Comparison of ENCODE assay signal across 10 mouse cellular contexts in the genomic region with DNA sequence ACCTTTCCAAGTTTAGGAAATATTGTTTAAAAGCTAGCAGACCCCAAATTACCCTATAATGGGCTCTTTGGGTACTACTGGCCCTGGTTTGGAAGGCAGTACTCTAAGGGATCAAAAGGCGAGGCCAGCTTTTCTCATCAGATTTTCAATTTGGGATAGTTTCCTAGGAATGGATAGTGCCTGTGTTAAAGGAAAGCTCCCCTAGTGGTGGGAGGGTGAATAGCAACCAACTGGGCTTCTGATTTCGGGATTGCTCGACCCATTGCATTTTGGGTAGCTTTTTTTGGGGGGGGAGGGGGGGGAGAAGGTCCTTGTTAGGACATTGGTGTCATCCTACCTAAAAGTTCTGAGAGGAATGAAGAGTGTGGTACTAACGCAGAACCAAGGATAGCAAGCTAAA. TPM values are rescaled to one million over a fixed set of nuclear protein-coding genes. Genes with fewer than 3 reads are reported as not detected.
DNase-seq lines count a peak whose midpoint lies in the region; ATAC-seq and TF ChIP-seq lines count a peak whose summit lies in the region.
"Had no signal": no experiment of that assay in that cellular context is flagged by ENCODE, and none has a peak within 500 bp of the region (broad histone marks: within the 10 kb centered on the region; RNA-seq: fewer than 3 reads in every experiment).

No protein-coding gene starts in this region.

- H3K36me3 ChIP-seq in embryonic facial prominence, embryonic 11.5 days (replicated peaks; ENCODE audit: control insufficient read depth, insufficient read depth, low read depth, low read length): no peaks in the 10 kb centered on the region
- H3K36me3 ChIP-seq in embryonic facial prominence, embryonic 10.5 days (replicated peaks): no peaks in the 10 kb centered on the region
- no peaks in the 10 kb centered on the region for H3K36me3 ChIP-seq in liver, postnatal 0 days (replicated peaks; ENCODE audit: insufficient read depth, low read length)
- H3K36me3 ChIP-seq in small intestine, adult 2 months (ENCODE audit: control insufficient read depth, insufficient read depth, low read length): no peaks in the 10 kb centered on the region
- no peaks in the 10 kb centered on the region for H3K36me3 ChIP-seq in midbrain, embryonic 15.5 days (replicated peaks)
- H3K36me3 ChIP-seq: midbrain, embryonic 13.5 days had no signal

- WGBS in embryonic facial prominence, embryonic 11.5 days: 73% methylated on average over 4 of the region's 4 CpGs
- 75% methylated on average over 4 of the region's 4 CpGs for WGBS in embryonic facial prominence, embryonic 10.5 days
- 66% methylated on average over 4 of the region's 4 CpGs for WGBS in liver, postnatal 0 days (ENCODE audit: insufficient replicate concordance)
- WGBS in small intestine, adult 2 months: 59% methylated on average over 4 of the region's 4 CpGs
- 79% methylated on average over 4 of the region's 4 CpGs for WGBS in midbrain, embryonic 15.5 days

- no peak for ATAC-seq in embryonic facial prominence, embryonic 11.5 days (replicated peaks; ENCODE audit: insufficient number of reproducible peaks, low FRiP score, low TSS enrichment, low read depth)
- ATAC-seq in liver, postnatal 0 days: no peak
- no peak for ATAC-seq in midbrain, embryonic 15.5 days (replicated peaks)
- ATAC-seq: midbrain, embryonic 13.5 days had no signal

- H3K9me3 ChIP-seq in embryonic facial prominence, embryonic 11.5 days (replicated peaks; ENCODE audit: control insufficient read depth, low read length): no peaks in the 10 kb centered on the region
- no peaks in the 10 kb centered on the region for H3K9me3 ChIP-seq in embryonic facial prominence, embryonic 10.5 days
- H3K9me3 ChIP-seq in liver, postnatal 0 days (ENCODE audit: low read length): no peaks in the 10 kb centered on the region
- H3K9me3 ChIP-seq in midbrain, embryonic 15.5 days: no peaks in the 10 kb centered on the region
- H3K9me3 ChIP-seq: midbrain, embryonic 13.5 days had no signal

- no peaks in the 10 kb centered on the region for H3K27me3 ChIP-seq in embryonic facial prominence, embryonic 11.5 days (ENCODE audit: control insufficient read depth, insufficient read depth, low read length)
- no peaks in the 10 kb centered on the region for H3K27me3 ChIP-seq in embryonic facial prominence, embryonic 10.5 days (replicated peaks; ENCODE audit: low read depth, poor library complexity, severe bottlenecking)
- H3K27me3 ChIP-seq in liver, postnatal 0 days (ENCODE audit: insufficient read depth, low read length): no peaks in the 10 kb centered on the region
- H3K27me3 ChIP-seq in small intestine, adult 2 months (ENCODE audit: control insufficient read depth, insufficient read depth, low read length): no peaks in the 10 kb centered on the region
- no peaks in the 10 kb centered on the region for H3K27me3 ChIP-seq in midbrain, embryonic 15.5 days (replicated peaks)
- H3K27me3 ChIP-seq: midbrain, embryonic 13.5 days had no signal

- no peaks in the 10 kb centered on the region for H3K4me1 ChIP-seq in embryonic facial prominence, embryonic 11.5 days (ENCODE audit: control insufficient read depth, insufficient read depth, low read length)
- no peaks in the 10 kb centered on the region for H3K4me1 ChIP-seq in embryonic facial prominence, embryonic 10.5 days
- no peaks in the 10 kb centered on the region for H3K4me1 ChIP-seq in liver, postnatal 0 days (ENCODE audit: insufficient read depth)
- H3K4me1 ChIP-seq in small intestine, adult 2 months (ENCODE audit: control insufficient read depth, insufficient read depth, insufficient read length, low read length): no peaks in the 10 kb centered on the region
- H3K4me1 ChIP-seq in midbrain, embryonic 15.5 days: no peaks in the 10 kb centered on the region
- H3K4me1 ChIP-seq: midbrain, embryonic 13.5 days had no signal

- no peak for TF ChIP-seq POLR2A in small intestine, adult 2 months (IDR thresholded peaks at IDR 0.05; ENCODE audit: low read depth, low read length)

- H3K4me3 ChIP-seq in embryonic facial prominence, embryonic 11.5 days (ENCODE audit: low read depth, low read length): no peak overlapping the region
- H3K4me3 ChIP-seq in embryonic facial prominence, embryonic 10.5 days: no peak overlapping the region
- H3K4me3 ChIP-seq in liver, postnatal 0 days (ENCODE audit: low read depth, low read length): no peak overlapping the region
- no peak overlapping the region for H3K4me3 ChIP-seq in small intestine, adult 2 months (ENCODE audit: low read depth, low read length)
- no peak overlapping the region for H3K4me3 ChIP-seq in midbrain, embryonic 15.5 days
- H3K4me3 ChIP-seq: erythroblast, embryonic 14.5 days; midbrain, embryonic 13.5 days had no signal

- DNase-seq in embryonic facial prominence, embryonic 11.5 days (ENCODE audit: low spot score): peak; percentile 20
- no peak for DNase-seq in embryonic facial prominence, embryonic 10.5 days (ENCODE audit: low spot score)
- DNase-seq in liver, postnatal 0 days: no peak
- no peak for DNase-seq in liver
- DNase-seq in c-Kit-positive CD71-negative TER-119-negative erythroid progenitor cells, embryonic 14.5 days (ENCODE audit: low read depth): peak; percentile 7
- DNase-seq in urinary bladder, adult 18-20 months (ENCODE audit: low spot score in 2 of 2): no peak

- TF ChIP-seq EP300 in liver, postnatal 0 days (IDR thresholded peaks at IDR 0.05; ENCODE audit: low read depth): no peak

- no peak overlapping the region for H3K4me2 ChIP-seq in embryonic facial prominence, embryonic 11.5 days (ENCODE audit: low read depth, low read length)
- no peak overlapping the region for H3K4me2 ChIP-seq in liver, postnatal 0 days (ENCODE audit: low read depth, low read length)
- H3K4me2 ChIP-seq in midbrain, embryonic 15.5 days: no peak overlapping the region
- H3K4me2 ChIP-seq: midbrain, embryonic 13.5 days had no signal

- TF ChIP-seq CTCF in liver, postnatal 0 days (IDR thresholded peaks at IDR 0.05; ENCODE audit: low read depth): peak; percentile 64
- TF ChIP-seq CTCF in small intestine, adult 2 months (IDR thresholded peaks at IDR 0.05; ENCODE audit: extremely low read depth, insufficient read length, insufficient replicate concordance, low read depth, low read length): peak; percentile 32; the same call in 1 of the 2 replicates

- no peak overlapping the region for H3K9ac ChIP-seq in embryonic facial prominence, embryonic 11.5 days (replicated peaks; ENCODE audit: low read length)
- H3K9ac ChIP-seq in liver, postnatal 0 days (replicated peaks): no peak overlapping the region
- no peak overlapping the region for H3K9ac ChIP-seq in midbrain, embryonic 15.5 days
- H3K9ac ChIP-seq: midbrain, embryonic 13.5 days had no signal

- H3K27ac ChIP-seq in embryonic facial prominence, embryonic 11.5 days (replicated peaks; ENCODE audit: low read depth, low read length): no peak overlapping the region
- no peak overlapping the region for H3K27ac ChIP-seq in embryonic facial prominence, embryonic 10.5 days (replicated peaks)
- no peak overlapping the region for H3K27ac ChIP-seq in liver, postnatal 0 days (ENCODE audit: low read depth)
- no peak overlapping the region for H3K27ac ChIP-seq in small intestine, adult 2 months (ENCODE audit: insufficient read depth, low read depth, low read length)
- no peak overlapping the region for H3K27ac ChIP-seq in midbrain, embryonic 15.5 days
- H3K27ac ChIP-seq: midbrain, embryonic 13.5 days had no signal

RNA-seq across cellular contexts. Expression of a gene that starts 35.8 kb away (rescaled TPM):
- 0.90 and 1.1 TPM in 2 replicates for polyA plus RNA-seq in embryonic facial prominence, embryonic 11.5 days (2014; fragmentation: Nextera tagmentation; extraction: Ambion mirVana)
- polyA plus RNA-seq in embryonic facial prominence, embryonic 10.5 days (2016; fragmentation: Nextera tagmentation; extraction: Ambion mirVana): 0.18 and 0.27 TPM in 2 replicates
- polyA plus RNA-seq in liver, postnatal 0 days (2015; fragmentation: Nextera tagmentation; extraction: Ambion mirVana): not detected in 2 replicates
- not detected in 2 replicates for polyA plus RNA-seq in small intestine, adult 2 months (2012; rRNA removed)
- 0.06 and 0.14 TPM in 2 replicates for polyA plus RNA-seq in midbrain, embryonic 15.5 days (2015; fragmentation: Nextera tagmentation; extraction: Ambion mirVana)
- polyA plus RNA-seq: erythroblast, embryonic 14.5 days had no signal

RNA-seq across cellular contexts. Expression of a gene that starts 41.7 kb away (rescaled TPM):
- polyA plus RNA-seq in embryonic facial prominence, embryonic 11.5 days (2014; fragmentation: Nextera tagmentation; extraction: Ambion mirVana): 0.86 and 1.6 TPM in 2 replicates
- 2.3 TPM in 2 replicates for polyA plus RNA-seq in embryonic facial prominence, embryonic 10.5 days (2016; fragmentation: Nextera tagmentation; extraction: Ambion mirVana)
- polyA plus RNA-seq in liver, postnatal 0 days (2015; fragmentation: Nextera tagmentation; extraction: Ambion mirVana): not detected in 2 replicates
- 0.10 and 0.33 TPM in 2 replicates for polyA plus RNA-seq in small intestine, adult 2 months (2012; rRNA removed)
- polyA plus RNA-seq in midbrain, embryonic 15.5 days (2015; fragmentation: Nextera tagmentation; extraction: Ambion mirVana): 1.6 and 2.0 TPM in 2 replicates
- polyA plus RNA-seq: erythroblast, embryonic 14.5 days had no signal

RNA-seq across cellular contexts. Expression of a gene that starts 59.7 kb away (rescaled TPM):
- 113 and 129 TPM in 2 replicates for polyA plus RNA-seq in embryonic facial prominence, embryonic 11.5 days (2014; fragmentation: Nextera tagmentation; extraction: Ambion mirVana)
- 131 and 134 TPM in 2 replicates for polyA plus RNA-seq in embryonic facial prominence, embryonic 10.5 days (2016; fragmentation: Nextera tagmentation; extraction: Ambion mirVana)
- polyA plus RNA-seq in liver, postnatal 0 days (2015; fragmentation: Nextera tagmentation; extraction: Ambion mirVana): 55.5 and 61.1 TPM in 2 replicates
- polyA plus RNA-seq in small intestine, adult 2 months (2012; rRNA removed): 115 and 166 TPM in 2 replicates
- polyA plus RNA-seq in midbrain, embryonic 15.5 days (2015; fragmentation: Nextera tagmentation; extraction: Ambion mirVana): 113 and 150 TPM in 2 replicates

Comparison
In these comparisons a context has a peak if more than half of its experiments do, and no peak if none do; other contexts are left out.
1. DNase-seq: peak in embryonic facial prominence, embryonic 11.5 days (single experiment) and c-Kit-positive CD71-negative TER-119-negative erythroid progenitor cells, embryonic 14.5 days (single experiment); none in embryonic facial prominence, embryonic 10.5 days (single experiment), liver, postnatal 0 days (single experiment), liver (single experiment) and urinary bladder, adult 18-20 months (0 of 2).